In the genomic region with DNA sequence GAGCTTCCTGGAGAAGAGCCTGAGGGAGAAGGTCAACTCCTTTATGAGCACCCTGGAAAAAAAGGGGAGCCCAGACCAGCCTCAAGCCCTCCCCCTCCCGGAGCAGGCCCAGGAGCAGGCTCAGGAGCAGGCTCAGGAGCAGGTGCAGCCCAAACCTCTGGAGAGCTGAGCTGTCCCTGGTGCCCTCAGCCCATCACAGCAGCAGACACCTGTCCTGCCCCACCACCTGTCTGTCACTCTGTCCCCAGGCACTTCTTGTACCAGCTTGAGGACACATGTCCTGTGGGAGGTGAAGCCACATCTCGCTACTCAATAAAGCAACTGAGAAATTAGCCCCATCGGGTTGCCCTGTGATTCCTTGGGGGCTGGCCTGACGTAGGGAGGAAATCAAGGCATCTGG, we compare ENCODE assay signal across 25 mouse cellular contexts. TPM values are rescaled to one million over a fixed set of nuclear protein-coding genes. Genes with fewer than 3 reads are reported as not detected.
DNase-seq lines count a peak whose midpoint lies in the region; ATAC-seq lines count a peak whose summit lies in the region.
"Had no signal": no experiment of that assay in that cellular context is flagged by ENCODE, and none has a peak within 500 bp of the region (broad histone marks: within the 10 kb centered on the region; RNA-seq: fewer than 3 reads in every experiment).

No protein-coding gene starts in this region.

- DNase-seq in embryonic facial prominence, embryonic 14.5 days (ENCODE audit: low spot score) = peak; percentile 13
- DNase-seq in embryonic facial prominence, embryonic 10.5 days (ENCODE audit: low spot score) = no peak
- DNase-seq in heart, postnatal 36 days = no peak
- DNase-seq in limb, embryonic 10.5 days (ENCODE audit: low spot score) = no peak
- DNase-seq in gastrocnemius, postnatal 36 days = no peak
- DNase-seq: adrenal gland, adult 8-10 months; adrenal gland, postnatal 36 days; B cell, adult 2 months; cerebellum, adult 2 months; cerebellum, postnatal 10 days; gastrocnemius, postnatal 10 days; heart, postnatal 10 days had no signal

- H3K4me2 ChIP-seq in embryonic facial prominence, embryonic 14.5 days (ENCODE audit: low read depth, low read length) = no peak overlapping the region
- no peak overlapping the region; the same call in 1 of the 2 replicates for H3K4me2 ChIP-seq in heart, embryonic 14.5 days (ENCODE audit: low read length)
- H3K4me2 ChIP-seq in embryonic facial prominence, embryonic 15.5 days (replicated peaks) = no peak overlapping the region
- H3K4me2 ChIP-seq: forebrain, embryonic 12.5 days; heart, embryonic 11.5 days; hindbrain, embryonic 13.5 days had no signal

- H3K36me3 ChIP-seq in embryonic facial prominence, embryonic 14.5 days (ENCODE audit: control insufficient read depth, insufficient read depth, low read length) = no peaks in the 10 kb centered on the region
- H3K36me3 ChIP-seq in embryonic facial prominence, embryonic 10.5 days (replicated peaks) = no peaks in the 10 kb centered on the region
- H3K36me3 ChIP-seq in heart, embryonic 14.5 days (ENCODE audit: control insufficient read depth, insufficient read depth, low read length) = no peaks in the 10 kb centered on the region
- H3K36me3 ChIP-seq in embryonic facial prominence, embryonic 15.5 days = no peaks in the 10 kb centered on the region
- no peaks in the 10 kb centered on the region for H3K36me3 ChIP-seq in limb, embryonic 10.5 days
- H3K36me3 ChIP-seq: forebrain, embryonic 12.5 days; G1E; hindbrain, embryonic 13.5 days had no signal

- H3K4me1 ChIP-seq in embryonic facial prominence, embryonic 14.5 days (ENCODE audit: control insufficient read depth, insufficient read depth, low read length) = no peaks in the 10 kb centered on the region
- H3K4me1 ChIP-seq in embryonic facial prominence, embryonic 10.5 days = peaks cover 8% of the 10 kb centered on the region
- H3K4me1 ChIP-seq in heart, embryonic 14.5 days (ENCODE audit: control insufficient read depth in 2 of 2, insufficient read depth in 2 of 2, low read length in 2 of 2) = peaks cover 6 to 11% of the 10 kb centered on the region in 2 experiments; a peak in 3 of 4 replicates
- no peaks in the 10 kb centered on the region for H3K4me1 ChIP-seq in embryonic facial prominence, embryonic 15.5 days
- peaks cover 21% of the 10 kb centered on the region for H3K4me1 ChIP-seq in limb, embryonic 10.5 days
- H3K4me1 ChIP-seq: forebrain, embryonic 12.5 days had no signal

- no peak overlapping the region for H3K27ac ChIP-seq in embryonic facial prominence, embryonic 14.5 days (replicated peaks; ENCODE audit: low read depth, low read length)
- H3K27ac ChIP-seq in embryonic facial prominence, embryonic 10.5 days (replicated peaks) = no peak overlapping the region
- H3K27ac ChIP-seq in heart, embryonic 14.5 days (replicated peaks in 1 of 2; ENCODE audit: control insufficient read depth in 1 of 2, insufficient read depth in 1 of 2, low read depth in 2 of 2, low read length in 2 of 2) = no peak overlapping the region
- H3K27ac ChIP-seq in embryonic facial prominence, embryonic 15.5 days (replicated peaks) = no peak overlapping the region
- H3K27ac ChIP-seq in limb, embryonic 10.5 days = peak overlapping the region; percentile 3; the same call in 1 of the 2 replicates
- H3K27ac ChIP-seq: forebrain, embryonic 12.5 days; hindbrain, embryonic 13.5 days; hindbrain, postnatal 0 days had no signal

- no peak overlapping the region for H3K9ac ChIP-seq in embryonic facial prominence, embryonic 14.5 days (ENCODE audit: low read depth, low read length)
- 0 out of 2 replicates have a peak overlapping the region, but pooled peaks have one; percentile 6 for H3K9ac ChIP-seq in heart, embryonic 14.5 days (ENCODE audit: low read length)
- H3K9ac ChIP-seq in embryonic facial prominence, embryonic 15.5 days = no peak overlapping the region
- H3K9ac ChIP-seq: forebrain, embryonic 12.5 days; hindbrain, embryonic 13.5 days had no signal

- no peak overlapping the region for H3K4me3 ChIP-seq in embryonic facial prominence, embryonic 14.5 days (ENCODE audit: low read depth, low read length)
- no peak overlapping the region for H3K4me3 ChIP-seq in embryonic facial prominence, embryonic 10.5 days
- H3K4me3 ChIP-seq in heart, embryonic 14.5 days (ENCODE audit: control insufficient read depth in 1 of 2, insufficient read depth in 1 of 2, low read depth in 1 of 2, low read length in 2 of 2) = no peak overlapping the region
- no peak overlapping the region for H3K4me3 ChIP-seq in embryonic facial prominence, embryonic 15.5 days (replicated peaks)
- H3K4me3 ChIP-seq in limb, embryonic 10.5 days = no peak overlapping the region
- H3K4me3 ChIP-seq: forebrain, embryonic 12.5 days; hindbrain, embryonic 13.5 days had no signal

- no peaks in the 10 kb centered on the region for H3K27me3 ChIP-seq in embryonic facial prominence, embryonic 14.5 days (replicated peaks; ENCODE audit: control insufficient read depth, insufficient read depth, low read length)
- H3K27me3 ChIP-seq in embryonic facial prominence, embryonic 10.5 days (replicated peaks; ENCODE audit: low read depth, poor library complexity, severe bottlenecking) = peaks cover 12% of the 10 kb centered on the region
- no peaks in the 10 kb centered on the region for H3K27me3 ChIP-seq in heart, embryonic 14.5 days (ENCODE audit: control insufficient read depth, insufficient read depth, low read length)
- H3K27me3 ChIP-seq in embryonic facial prominence, embryonic 15.5 days = no peaks in the 10 kb centered on the region
- no peaks in the 10 kb centered on the region for H3K27me3 ChIP-seq in limb, embryonic 10.5 days (ENCODE audit: low read depth, poor library complexity, severe bottlenecking)

- H3K9me3 ChIP-seq in embryonic facial prominence, embryonic 14.5 days (ENCODE audit: control insufficient read depth, low read length) = no peaks in the 10 kb centered on the region
- no peaks in the 10 kb centered on the region for H3K9me3 ChIP-seq in embryonic facial prominence, embryonic 10.5 days
- H3K9me3 ChIP-seq in heart, embryonic 14.5 days (ENCODE audit: control insufficient read depth, low read length) = no peaks in the 10 kb centered on the region
- H3K9me3 ChIP-seq in embryonic facial prominence, embryonic 15.5 days (replicated peaks) = no peaks in the 10 kb centered on the region
- H3K9me3 ChIP-seq in limb, embryonic 10.5 days (replicated peaks) = no peaks in the 10 kb centered on the region
- H3K9me3 ChIP-seq: forebrain, embryonic 12.5 days; G1E; hindbrain, embryonic 13.5 days had no signal

- 59% methylated on average over 4 of the region's 4 CpGs for WGBS in embryonic facial prominence, embryonic 14.5 days
- WGBS in embryonic facial prominence, embryonic 10.5 days = 68% methylated on average over 4 of the region's 4 CpGs
- 64% methylated on average over 4 of the region's 4 CpGs for WGBS in heart, embryonic 14.5 days
- 47% methylated on average over 4 of the region's 4 CpGs for WGBS in embryonic facial prominence, embryonic 15.5 days
- 71% methylated on average over 4 of the region's 4 CpGs for WGBS in limb, embryonic 10.5 days

- peak; percentile 60; the same call in 1 of the 2 replicates for ATAC-seq in embryonic facial prominence, embryonic 14.5 days (ENCODE audit: low read depth)
- ATAC-seq in heart, embryonic 14.5 days (ENCODE audit: insufficient number of reproducible peaks, insufficient read depth, low FRiP score, low read depth) = no peak
- ATAC-seq in embryonic facial prominence, embryonic 15.5 days (ENCODE audit: insufficient number of reproducible peaks, low FRiP score, low TSS enrichment, low read depth) = peak; percentile 64; the same call in 1 of the 2 replicates
- ATAC-seq: CD4-positive, CD25-positive, alpha-beta regulatory T cell, adult 4 months; forebrain, embryonic 16.5 days; hindbrain, postnatal 0 days had no signal

- intact Hi-C loops in heart, postnatal 36 days (cut with DNase I) = no loop called here
- intact Hi-C loops in gastrocnemius, postnatal 36 days (cut with DNase I) = no loop called here

RNA-seq across cellular contexts. Expression of a gene that starts 2.6 kb away (rescaled TPM):
- polyA plus RNA-seq in embryonic facial prominence, embryonic 14.5 days (2014; fragmentation: Nextera tagmentation; extraction: Ambion mirVana) = 0.13 TPM in 1 of 2 replicates, not detected in the other
- polyA plus RNA-seq in embryonic facial prominence, embryonic 10.5 days (2016; fragmentation: Nextera tagmentation; extraction: Ambion mirVana) = not detected in 2 replicates
- not detected in 2 replicates for polyA plus RNA-seq in heart, embryonic 14.5 days (2014; fragmentation: Nextera tagmentation; extraction: Ambion mirVana)
- total RNA-seq in heart, postnatal 36 days (2021) = not detected
- 0.12 and 0.43 TPM in 2 replicates for polyA plus RNA-seq in embryonic facial prominence, embryonic 15.5 days (2015; fragmentation: Nextera tagmentation; extraction: Ambion mirVana)
- polyA plus RNA-seq in limb, embryonic 10.5 days (2016; fragmentation: Nextera tagmentation; extraction: Ambion mirVana) = 0.13 TPM in 1 of 2 replicates, not detected in the other
- not detected for total RNA-seq in gastrocnemius, postnatal 36 days (2021)
- total RNA-seq: G1E; gastrocnemius, postnatal 10 days; heart, postnatal 10 days; hematopoietic stem cell, adult 5-6 weeks; hindbrain, postnatal 0 days had no signal
- polyA plus RNA-seq: CD4-positive, CD25-positive, alpha-beta regulatory T cell, adult 4 months; embryonic facial prominence, embryonic 11.5 days; forebrain, embryonic 12.5 days; forebrain, embryonic 16.5 days; G1E; gonadal fat pad, adult 2 months; heart, embryonic 11.5 days; hindbrain, embryonic 13.5 days; hindbrain, postnatal 0 days had no signal

RNA-seq across cellular contexts. Expression of a gene that starts 7.7 kb away (rescaled TPM):
- not detected in 2 replicates for polyA plus RNA-seq in embryonic facial prominence, embryonic 14.5 days (2014; fragmentation: Nextera tagmentation; extraction: Ambion mirVana)
- not detected in 2 replicates for polyA plus RNA-seq in embryonic facial prominence, embryonic 10.5 days (2016; fragmentation: Nextera tagmentation; extraction: Ambion mirVana)
- not detected in 2 replicates for polyA plus RNA-seq in heart, embryonic 14.5 days (2014; fragmentation: Nextera tagmentation; extraction: Ambion mirVana)
- total RNA-seq in heart, postnatal 36 days (2021) = not detected
- not detected in 2 replicates for polyA plus RNA-seq in embryonic facial prominence, embryonic 15.5 days (2015; fragmentation: Nextera tagmentation; extraction: Ambion mirVana)
- not detected in 2 replicates for polyA plus RNA-seq in limb, embryonic 10.5 days (2016; fragmentation: Nextera tagmentation; extraction: Ambion mirVana)
- under 1 TPM; 0.44 to 0.89 TPM for total RNA-seq in gastrocnemius, postnatal 36 days (2021)
- total RNA-seq: gastrocnemius, postnatal 10 days; heart, postnatal 10 days; hematopoietic stem cell, adult 5-6 weeks; hindbrain, postnatal 0 days had no signal
- polyA plus RNA-seq: CD4-positive, CD25-positive, alpha-beta regulatory T cell, adult 4 months; embryonic facial prominence, embryonic 11.5 days; forebrain, embryonic 12.5 days; forebrain, embryonic 16.5 days; G1E; heart, embryonic 11.5 days; hindbrain, embryonic 13.5 days; hindbrain, postnatal 0 days had no signal

RNA-seq across cellular contexts. Expression of a gene that starts 14.7 kb away (rescaled TPM):
- polyA plus RNA-seq in embryonic facial prominence, embryonic 14.5 days (2014; fragmentation: Nextera tagmentation; extraction: Ambion mirVana) = 0.71 and 1.0 TPM in 2 replicates
- 1.4 TPM in 2 replicates for polyA plus RNA-seq in embryonic facial prominence, embryonic 10.5 days (2016; fragmentation: Nextera tagmentation; extraction: Ambion mirVana)
- 0.59 and 1.5 TPM in 2 replicates for polyA plus RNA-seq in heart, embryonic 14.5 days (2014; fragmentation: Nextera tagmentation; extraction: Ambion mirVana)
- not detected for total RNA-seq in heart, postnatal 36 days (2021)
- 1.2 and 2.1 TPM in 2 replicates for polyA plus RNA-seq in embryonic facial prominence, embryonic 15.5 days (2015; fragmentation: Nextera tagmentation; extraction: Ambion mirVana)
- polyA plus RNA-seq in limb, embryonic 10.5 days (2016; fragmentation: Nextera tagmentation; extraction: Ambion mirVana) = 1.3 and 1.7 TPM in 2 replicates
- total RNA-seq in gastrocnemius, postnatal 36 days (2021) = under 1 TPM in 1 of 2 experiments, not detected in 1; 0.69 TPM
- total RNA-seq: G1E; hematopoietic stem cell, adult 5-6 weeks had no signal
- polyA plus RNA-seq: CD4-positive, CD25-positive, alpha-beta regulatory T cell, adult 4 months had no signal

RNA-seq across cellular contexts. Expression of a gene that starts 25.3 kb away (rescaled TPM):
- polyA plus RNA-seq in embryonic facial prominence, embryonic 14.5 days (2014; fragmentation: Nextera tagmentation; extraction: Ambion mirVana) = not detected in 2 replicates
- polyA plus RNA-seq in embryonic facial prominence, embryonic 10.5 days (2016; fragmentation: Nextera tagmentation; extraction: Ambion mirVana) = not detected in 2 replicates
- polyA plus RNA-seq in heart, embryonic 14.5 days (2014; fragmentation: Nextera tagmentation; extraction: Ambion mirVana) = not detected in 2 replicates
- not detected for total RNA-seq in heart, postnatal 36 days (2021)
- not detected in 2 replicates for polyA plus RNA-seq in embryonic facial prominence, embryonic 15.5 days (2015; fragmentation: Nextera tagmentation; extraction: Ambion mirVana)
- 0.20 TPM in 1 of 2 replicates, not detected in the other for polyA plus RNA-seq in limb, embryonic 10.5 days (2016; fragmentation: Nextera tagmentation; extraction: Ambion mirVana)
- under 1 TPM in 1 of 2 experiments, not detected in 1; 0.18 TPM for total RNA-seq in gastrocnemius, postnatal 36 days (2021)
- total RNA-seq: gastrocnemius, postnatal 10 days; heart, postnatal 10 days; hematopoietic stem cell, adult 5-6 weeks had no signal
- polyA plus RNA-seq: CD4-positive, CD25-positive, alpha-beta regulatory T cell, adult 4 months; cerebellum, adult 2 months; embryonic facial prominence, embryonic 11.5 days; forebrain, embryonic 12.5 days; forebrain, embryonic 16.5 days; frontal cortex, adult 2 months; G1E; heart, embryonic 11.5 days; hindbrain, embryonic 13.5 days; hindbrain, postnatal 0 days had no signal

RNA-seq across cellular contexts. Expression of a gene that starts 29.7 kb away (rescaled TPM):
- 54.2 and 54.6 TPM in 2 replicates for polyA plus RNA-seq in embryonic facial prominence, embryonic 14.5 days (2014; fragmentation: Nextera tagmentation; extraction: Ambion mirVana)
- 70.8 and 71.1 TPM in 2 replicates for polyA plus RNA-seq in embryonic facial prominence, embryonic 10.5 days (2016; fragmentation: Nextera tagmentation; extraction: Ambion mirVana)
- 31.5 and 33.0 TPM in 2 replicates for polyA plus RNA-seq in heart, embryonic 14.5 days (2014; fragmentation: Nextera tagmentation; extraction: Ambion mirVana)
- 10 to 100 TPM; 19.5 to 24.6 TPM for total RNA-seq in heart, postnatal 36 days (2021)
- 55.8 and 57.4 TPM in 2 replicates for polyA plus RNA-seq in embryonic facial prominence, embryonic 15.5 days (2015; fragmentation: Nextera tagmentation; extraction: Ambion mirVana)
- 77.1 and 80.9 TPM in 2 replicates for polyA plus RNA-seq in limb, embryonic 10.5 days (2016; fragmentation: Nextera tagmentation; extraction: Ambion mirVana)
- 10 to 100 TPM; 21.1 to 28.3 TPM for total RNA-seq in gastrocnemius, postnatal 36 days (2021)
